Mouse (Mus musculus) myocyte (in vitro differentiated cells): ENCODE data around the gene Sult2b1.

Experiments
- CEBPB ChIP-seq: IDR thresholded peaks from 2 replicates; pipeline ENCODE4 v1.6.1; 2011; ENCODE audit warnings: mild to moderate bottlenecking, moderate library complexity; ENCODE audit not compliant: poor library complexity, insufficient read depth, severe bottlenecking
- E2F4 ChIP-seq: IDR thresholded peaks from one replicate; pipeline ENCODE4 v1.6.1; 2011; ENCODE audit warnings: mild to moderate bottlenecking, control low read depth, moderate library complexity; ENCODE audit not compliant: insufficient read depth
- MYOD1 ChIP-seq, 3 experiments: IDR thresholded peaks; one replicate each; pipeline ENCODE4 v1.6.1; 2011; ENCODE audit warnings: control low read depth in 2 of 3, low read depth in 2 of 3, mild to moderate bottlenecking in 2 of 3, moderate library complexity in 1 of 3; ENCODE audit not compliant: insufficient read length in 2 of 3, control insufficient read depth in 1 of 3
- POLR2A ChIP-seq: IDR thresholded peaks from one replicate; pipeline ENCODE4 v1.6.1; 2011; ENCODE audit warnings: low read depth, mild to moderate bottlenecking, control low read depth, moderate library complexity; ENCODE audit not compliant: insufficient read length
- REST ChIP-seq: IDR thresholded peaks from one replicate; pipeline ENCODE4 v1.6.1; 2011; ENCODE audit warnings: mild to moderate bottlenecking, control low read depth, moderate library complexity; ENCODE audit not compliant: insufficient read depth, insufficient read length
- USF1 ChIP-seq: IDR thresholded peaks from one replicate; pipeline ENCODE4 v1.6.1; 2011; ENCODE audit warnings: low read depth, mild to moderate bottlenecking, control low read depth, moderate library complexity

- TF ChIP-seq POLR2A (no peak), USF1 (no peak), MYOD1 (IDR thresholded peaks at IDR 0.05; ENCODE audit: control insufficient read depth in 1 of 3, insufficient read length in 2 of 3, low read depth in 2 of 3) (no peak), E2F4 (no peak), REST (no peak), CEBPB (no peak)
These were observed 82.2 kb downstream of the Sult2b1 start for GRCm38 (mm10) chr7:45702316-45702715.
